Mouse (Mus musculus) E14TG2a.4 (cell line): ENCODE measurements at regions not wholly inside any gene's neighbourhood (a gene's known extent, or its start where the extent isn't known, plus 50 kb on each side); places are given as distances from the start of the nearest gene placed in this dataset.
A peak's percentile ranks its signal among the peaks of the same experiment; 100 is the strongest.

Source experiments
- H3K27me3 ChIP-seq: 2 replicates; pipeline ENCODE4 v1.6.1; 2014; ENCODE audit warnings: low read length, control low read depth; ENCODE audit not compliant: insufficient read depth
- H3K36me3 ChIP-seq: 2 replicates; pipeline ENCODE4 v1.6.1; 2014; ENCODE audit warnings: low read length, control low read depth; ENCODE audit not compliant: insufficient read depth
- H3K4me1 ChIP-seq: replicated peaks from 2 replicates; pipeline ENCODE4 v1.6.1; 2014; ENCODE audit warnings: low read depth, low read length, control low read depth
- H3K4me3 ChIP-seq: replicated peaks from 2 replicates; pipeline ENCODE4 v1.5.1; 2014; ENCODE audit warnings: mild to moderate bottlenecking, low read length
- H3K9me3 ChIP-seq: 2 replicates; pipeline ENCODE4 v1.6.1; 2014; ENCODE audit warnings: low read length, control low read depth
- CTCF ChIP-seq: conservative IDR thresholded peaks from 2 replicates; pipeline ENCODE4 v1.5.1; 2014; ENCODE audit warnings: low read length
- NANOG ChIP-seq: IDR thresholded peaks from 2 replicates; pipeline ENCODE4 v1.6.1; 2014; ENCODE audit warnings: borderline replicate concordance, low read length, mixed read lengths
- POU5F1 ChIP-seq: IDR thresholded peaks from 2 replicates; pipeline ENCODE4 v1.6.1; 2014; ENCODE audit warnings: low read length, borderline replicate concordance

- H3K4me1 ChIP-seq: no peaks in the 10 kb centered on the region
- TF ChIP-seq NANOG: no peak
- TF ChIP-seq CTCF: no peak
- TF ChIP-seq POU5F1: no peak
- H3K9me3 ChIP-seq: no peaks in the 10 kb centered on the region
- H3K36me3 ChIP-seq: no peaks in the 10 kb centered on the region
- no peaks in the 10 kb centered on the region for H3K27me3 ChIP-seq
- H3K4me3 ChIP-seq: no peak overlapping the region
Measured at GRCm38 (mm10) chrX:145848937-145849783, 344.2 kb upstream of the Amot start.

- H3K36me3 ChIP-seq: no peaks in the 10 kb centered on the region
- H3K4me1 ChIP-seq: no peaks in the 10 kb centered on the region
- TF ChIP-seq POU5F1 (no peak; the same call in 1 of the 2 replicates), NANOG (peak; percentile 72; the same call in 1 of the 2 replicates)
- H3K27me3 ChIP-seq: no peaks in the 10 kb centered on the region
- H3K4me3 ChIP-seq: no peak overlapping the region
- peaks cover 4% of the 10 kb centered on the region; the same call in 1 of the 2 replicates for H3K9me3 ChIP-seq
Measured at GRCm38 (mm10) chrX:145833106-145833505, 328.1 kb upstream of the Amot start.

GRCm38 (mm10) chrX:145812995-145813394, 308.0 kb upstream of the Amot start:
- H3K36me3 ChIP-seq: no peaks in the 10 kb centered on the region
- H3K4me3 ChIP-seq: no peak overlapping the region
- no peaks in the 10 kb centered on the region for H3K4me1 ChIP-seq
- H3K9me3 ChIP-seq: no peaks in the 10 kb centered on the region
- TF ChIP-seq CTCF (no peak), NANOG (no peak), POU5F1 (no peak)
- no peaks in the 10 kb centered on the region for H3K27me3 ChIP-seq
